Mouse (Mus musculus) liver, postnatal 0 days (tissue): ENCODE results near the gene Maged2. TPM values are rescaled to one million over a fixed set of nuclear protein-coding genes. Genes with fewer than 3 reads are reported as not detected.
"Not testable (repeated sequence)": the region's sequence is repeated elsewhere in the genome, so short reads cannot be mapped to it uniquely, and the experiment has no call there.

Experiments
- ATAC-seq: fragments of 200-750 bp; cut with Nextera tagmentation; 2 replicates; pipeline ENCODE4 v1.8.0; 2017; ENCODE audit warnings: mild to moderate bottlenecking, moderate library complexity
- DNase-seq: peaks from one replicate; pipeline ENCODE4 v3.0.0-alpha.2; 2016
- H3K27ac ChIP-seq: fragments of 300-500 bp; sonication (generic); 2 replicates; pipeline ENCODE4 v1.5.1; 2014; ENCODE audit warnings: antibody characterized with exemption, moderate library complexity, mild to moderate bottlenecking, low read depth
- H3K27me3 ChIP-seq: fragments of 300-500 bp; sonication (generic); 2 replicates; pipeline ENCODE4 v1.6.1; 2014; ENCODE audit warnings: low read length, control low read depth, mixed read lengths; ENCODE audit not compliant: insufficient read depth
- H3K36me3 ChIP-seq: fragments of 300-500 bp; sonication (generic); replicated peaks from 2 replicates; pipeline ENCODE4 v1.6.1; 2014; ENCODE audit warnings: mild to moderate bottlenecking, control low read depth, low read length, moderate library complexity, mixed read lengths; ENCODE audit not compliant: insufficient read depth
- H3K4me1 ChIP-seq: fragments of 300-500 bp; sonication (generic); 2 replicates; pipeline ENCODE4 v1.6.1; 2014; ENCODE audit warnings: antibody characterized with exemption, mild to moderate bottlenecking, control low read depth; ENCODE audit not compliant: insufficient read depth
- H3K4me2 ChIP-seq: fragments of 300-500 bp; sonication (generic); 2 replicates; pipeline ENCODE4 v1.6.1; 2014; ENCODE audit warnings: low read depth, mild to moderate bottlenecking, low read length, moderate library complexity, mixed read lengths
- H3K4me3 ChIP-seq: fragments of 300-500 bp; sonication (generic); 2 replicates; pipeline ENCODE4 v1.5.1; 2014; ENCODE audit warnings: low read depth, low read length
- H3K9ac ChIP-seq: fragments of 300-500 bp; sonication (generic); replicated peaks from 2 replicates; pipeline ENCODE4 v1.6.1; 2014; ENCODE audit warnings: mild to moderate bottlenecking, moderate library complexity
- H3K9me3 ChIP-seq: fragments of 300-500 bp; sonication (generic); 2 replicates; pipeline ENCODE4 v1.6.1; 2016; ENCODE audit warnings: mild to moderate bottlenecking, control low read depth, low read length, mixed read lengths
- CTCF ChIP-seq: sonication (generic); IDR thresholded peaks from 2 replicates; pipeline ENCODE4 v1.5.1; 2016; ENCODE audit warnings: antibody characterized with exemption, low read depth
- EP300 ChIP-seq: IDR thresholded peaks from 2 replicates; pipeline ENCODE4 v1.6.1; 2016; ENCODE audit warnings: antibody characterized with exemption, low read depth, mild to moderate bottlenecking
- WGBS: fragments of 180-500 bp; shearing (Covaris S2); extraction: QIAGEN DNeasy Blood & Tissue Kit; methylation state at CpG from one replicate; pipeline ENCODE4 v1.1.7; 2014; ENCODE audit not compliant: insufficient replicate concordance; 5-methylcytosine and 5-hydroxymethylcytosine counted together
- polyA plus RNA-seq: library from polyadenylated mRNA; unstranded; fragments of >200 nt; fragmentation: Nextera tagmentation; extraction: Ambion mirVana; gene quantifications from 2 replicates; pipeline ENCODE4 v1.2.1, GENCODE M21; 2015

Maged2 gene
- polyA plus RNA-seq, 1 experiment from 2014 or later: 30.0 TPM

DNA sequence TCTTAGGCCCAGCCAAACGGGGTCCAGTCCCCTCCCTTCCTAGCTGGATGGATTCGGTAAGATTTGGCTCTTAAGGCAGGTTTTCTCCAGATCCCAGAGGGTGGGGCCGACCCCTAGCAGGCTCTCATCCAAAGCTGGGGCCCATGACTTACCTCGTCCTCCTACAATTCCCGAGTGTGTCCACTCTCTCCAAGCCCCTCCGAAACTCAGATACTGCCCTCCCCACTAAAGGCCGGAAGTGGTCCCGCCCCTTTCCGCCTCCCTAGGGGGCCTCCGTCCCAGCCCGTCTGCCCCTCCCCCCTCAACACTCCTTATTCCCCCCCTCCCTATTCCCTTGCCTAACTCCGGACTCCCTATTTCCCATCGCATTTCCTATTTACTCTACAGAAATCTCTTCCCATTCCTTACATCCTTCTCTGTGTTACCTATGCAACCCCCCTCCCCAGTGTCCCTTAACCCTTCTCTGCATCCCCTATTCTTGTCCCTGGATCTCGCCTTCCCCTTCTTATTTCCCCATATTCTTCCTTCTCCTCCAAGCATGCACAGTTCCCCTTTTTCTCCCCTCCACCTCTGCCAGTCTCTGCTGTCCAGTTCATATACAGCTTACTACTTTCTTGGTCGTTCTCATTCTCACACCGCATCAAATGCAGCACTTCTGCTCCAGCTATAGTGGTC is 544 bp downstream of the Maged2 start:
- peak; percentile 22 for DNase-seq
- no peaks in the 10 kb centered on the region for H3K4me1 ChIP-seq

DNA sequence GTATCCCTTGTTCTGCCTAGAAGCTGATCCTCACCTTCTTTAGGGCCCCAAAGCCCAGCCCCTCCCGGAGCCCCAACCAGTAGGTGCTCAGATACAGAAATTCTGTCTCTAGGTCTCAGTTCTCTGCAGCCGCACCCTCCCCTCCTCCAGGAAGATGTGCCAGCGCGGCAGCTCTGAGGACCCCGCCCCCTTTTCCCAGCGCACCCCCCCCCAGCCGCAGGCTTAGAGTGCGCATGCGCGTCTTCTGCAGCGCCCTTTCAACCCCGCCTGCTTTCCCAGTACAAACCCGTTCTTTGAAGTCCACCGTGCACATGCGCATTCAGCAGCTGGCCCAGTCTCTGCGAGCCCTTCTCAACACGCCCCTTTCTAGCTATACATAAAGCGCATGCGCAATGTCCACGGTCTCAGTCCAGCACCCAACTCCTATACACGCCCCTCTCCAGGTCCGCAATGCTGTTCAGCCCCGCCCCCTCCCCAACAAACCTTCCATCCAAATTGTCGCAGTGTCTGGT is 1.3 kb downstream of the Maged2 start:
- whole genome bisulfite sequencing: 27% methylated on average over 18 of the region's 24 CpGs
- Histone ChIP-seq H3K9me3 (no peaks in the 10 kb centered on the region), H3K4me2 (peak overlapping the region; percentile 69), H3K4me1 (no peaks in the 10 kb centered on the region), H3K27ac (no peak overlapping the region), H3K4me3 (peak overlapping the region; percentile 48), H3K36me3 (no peaks in the 10 kb centered on the region), H3K27me3 (peaks cover 4% of the 10 kb centered on the region; the same call in 1 of the 2 replicates), H3K9ac (no peak overlapping the region; the same call in 1 of the 2 replicates)
- no peak for TF ChIP-seq EP300
- no peak for TF ChIP-seq CTCF
- DNase-seq (peak; percentile 83), ATAC-seq (peak; percentile 97)

More for the DNA sequence above, 544 bp downstream of the Maged2 start:
- TF ChIP-seq CTCF (no peak), EP300 (no peak)
- Histone ChIP-seq H3K36me3 (no peaks in the 10 kb centered on the region), H3K9me3 (no peaks in the 10 kb centered on the region), H3K4me2 (peak overlapping the region; percentile 69), H3K27me3 (peaks cover 4% of the 10 kb centered on the region; the same call in 1 of the 2 replicates), H3K9ac (0 out of 2 replicates have a peak overlapping the region, but pooled peaks have one; percentile 21), H3K4me3 (peak overlapping the region; percentile 48), H3K27ac (no peak overlapping the region)
- peak; percentile 7; the same call in 1 of the 2 replicates for ATAC-seq
- WGBS: 15% methylated on average over 16 of the region's 16 CpGs

DNA sequence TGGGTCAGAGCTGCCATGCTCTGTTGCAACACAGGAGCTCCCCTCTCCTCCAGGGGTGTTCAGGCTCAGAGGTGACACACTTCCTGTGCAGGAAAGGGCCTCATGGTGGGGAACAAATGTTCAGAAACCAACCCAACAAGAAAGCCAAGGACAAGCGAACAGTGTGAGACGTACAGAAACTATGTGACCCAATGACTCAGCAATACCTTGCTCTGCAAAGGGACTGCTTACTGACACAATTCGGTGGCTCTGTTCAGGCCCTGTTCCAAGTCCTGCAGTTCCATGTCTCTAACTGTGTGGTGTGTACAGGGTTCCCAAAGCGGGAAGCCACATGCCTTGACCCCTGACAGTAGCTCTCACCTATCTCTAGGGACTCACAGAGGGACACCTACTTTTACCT is 13.2 kb downstream of the Maged2 start:
- WGBS: 67% methylated on average over 1 of the region's 4 CpGs
- H3K9ac ChIP-seq, H3K9me3 ChIP-seq: not testable (repeated sequence)

DNA sequence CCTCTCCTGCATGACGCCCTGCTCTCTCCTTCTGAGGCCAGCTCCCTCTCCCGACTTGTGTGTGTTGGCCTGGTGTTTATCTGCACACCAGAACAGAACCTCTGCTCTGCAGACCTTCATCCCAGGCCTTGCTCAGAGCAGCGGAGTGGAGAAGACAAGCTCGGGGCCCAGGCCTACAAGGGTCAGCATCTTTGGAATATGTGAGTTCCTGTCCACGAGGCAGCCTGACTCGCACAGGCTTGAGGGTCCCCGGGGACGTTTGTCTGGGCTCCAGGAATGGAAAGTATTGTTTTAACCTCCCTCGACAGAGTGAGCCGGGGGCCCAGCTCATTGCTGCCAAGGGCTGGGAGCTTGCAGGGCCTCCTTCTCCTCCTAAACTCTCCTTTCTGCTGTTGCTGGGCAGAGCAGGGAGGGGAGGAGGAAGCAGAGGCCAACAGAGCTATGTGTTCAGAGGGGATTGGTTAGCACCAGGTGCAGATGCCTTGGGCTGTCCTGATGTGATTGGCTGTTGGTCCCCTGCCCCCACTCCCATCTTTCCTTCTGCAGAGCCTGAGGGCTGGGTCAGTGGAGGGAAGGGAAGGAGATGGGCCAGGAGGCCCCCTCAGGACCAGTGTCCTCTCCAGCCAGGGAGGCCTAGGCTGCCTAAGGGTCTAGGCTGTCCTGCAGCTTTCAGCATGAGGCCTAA is 15.5 kb downstream of the Maged2 start:
- H3K4me3 ChIP-seq, ATAC-seq, H3K36me3 ChIP-seq, DNase-seq, H3K27me3 ChIP-seq, H3K9me3 ChIP-seq, H3K4me1 ChIP-seq, H3K9ac ChIP-seq, H3K4me2 ChIP-seq, H3K27ac ChIP-seq: not testable (repeated sequence)
- 62% methylated on average over 4 of the region's 10 CpGs for WGBS

More for the DNA sequence above, 13.2 kb downstream of the Maged2 start:
- not testable (repeated sequence) for H3K4me3 ChIP-seq, H3K27ac ChIP-seq, H3K36me3 ChIP-seq, H3K27me3 ChIP-seq, H3K4me1 ChIP-seq, ATAC-seq, DNase-seq, H3K4me2 ChIP-seq

Other genes with a start within 250 kb of the Maged2 start
- 21.9 and 22.0 TPM in 2 replicates for gene Pfkfb1, start 226.1 kb downstream of the Maged2 start, polyA plus RNA-seq
- 6.1 and 6.7 TPM in 2 replicates for gene Apex2, start 224.5 kb downstream of the Maged2 start, polyA plus RNA-seq
- gene Tro, start 156.8 kb downstream of the Maged2 start, polyA plus RNA-seq: 0.22 and 0.51 TPM in 2 replicates
- 5.4 and 7.0 TPM in 2 replicates for gene Gnl3l, start 203.0 kb upstream of the Maged2 start, polyA plus RNA-seq
- 0.86 and 1.1 TPM in 2 replicates for gene Fgd1, start 231.8 kb upstream of the Maged2 start, polyA plus RNA-seq